Mouse (Mus musculus) pancreas, adult 10 weeks (tissue): Measurements from ENCODE around the gene C1ql1. TPM values are rescaled to one million over a fixed set of nuclear protein-coding genes. Genes with fewer than 3 reads are reported as not detected.

Source experiments
- polyA plus RNA-seq: library from polyadenylated mRNA; stranded (reverse); fragments of 350-450 nt; fragmentation: Illumina TruSeq; extraction: RNeasy Lipid Tissue Mini Kit (QIAGEN cat#74804); gene quantifications from one replicate; pipeline ENCODE4 v1.2.3, GENCODE M21; 2015; ENCODE audit warnings: low read depth, low replicate concordance; ENCODE audit not compliant: insufficient read depth

The C1ql1 gene
- polyA plus RNA-seq, result not detected

DNA sequence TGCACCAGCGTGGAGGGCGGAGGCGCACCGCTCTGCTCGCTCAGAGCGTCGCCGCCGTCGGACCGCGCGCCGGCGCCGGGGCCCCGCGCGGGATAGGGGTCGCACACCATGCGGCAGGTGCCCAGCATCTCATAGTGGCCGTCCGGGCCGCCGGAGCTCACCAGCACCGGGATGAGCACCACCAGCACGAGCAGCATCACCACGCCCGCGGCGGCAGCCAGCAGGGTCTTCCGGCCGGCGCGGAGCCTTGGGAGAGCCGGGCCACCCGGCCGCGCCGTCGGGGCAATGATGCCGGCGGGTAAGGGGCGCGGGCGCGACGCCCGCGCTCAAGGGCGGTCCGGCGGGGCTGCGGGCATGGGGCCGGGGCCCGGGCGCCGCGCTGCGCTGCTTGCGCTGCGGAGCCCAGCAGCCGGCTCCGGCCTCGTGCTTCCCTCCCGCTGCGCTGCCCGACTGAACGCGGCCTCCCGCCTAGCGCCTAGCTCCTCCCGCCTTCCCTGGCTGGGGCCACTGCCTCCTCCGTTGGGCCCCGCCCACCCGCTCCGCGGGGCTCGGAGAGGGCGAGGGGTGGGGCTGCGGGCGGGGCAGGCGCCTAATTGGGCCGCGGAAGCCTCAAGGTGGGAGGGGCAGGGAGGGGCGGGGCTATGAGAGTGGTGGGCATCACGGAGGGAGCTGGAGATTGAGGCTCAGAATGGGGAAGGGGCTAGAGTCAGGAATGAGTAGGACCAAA is at the start of gene C1ql1:
Gene C1ql1, minus strand, starts transcription at position 424 of the 727 bp plus-strand sequence.

DNA sequence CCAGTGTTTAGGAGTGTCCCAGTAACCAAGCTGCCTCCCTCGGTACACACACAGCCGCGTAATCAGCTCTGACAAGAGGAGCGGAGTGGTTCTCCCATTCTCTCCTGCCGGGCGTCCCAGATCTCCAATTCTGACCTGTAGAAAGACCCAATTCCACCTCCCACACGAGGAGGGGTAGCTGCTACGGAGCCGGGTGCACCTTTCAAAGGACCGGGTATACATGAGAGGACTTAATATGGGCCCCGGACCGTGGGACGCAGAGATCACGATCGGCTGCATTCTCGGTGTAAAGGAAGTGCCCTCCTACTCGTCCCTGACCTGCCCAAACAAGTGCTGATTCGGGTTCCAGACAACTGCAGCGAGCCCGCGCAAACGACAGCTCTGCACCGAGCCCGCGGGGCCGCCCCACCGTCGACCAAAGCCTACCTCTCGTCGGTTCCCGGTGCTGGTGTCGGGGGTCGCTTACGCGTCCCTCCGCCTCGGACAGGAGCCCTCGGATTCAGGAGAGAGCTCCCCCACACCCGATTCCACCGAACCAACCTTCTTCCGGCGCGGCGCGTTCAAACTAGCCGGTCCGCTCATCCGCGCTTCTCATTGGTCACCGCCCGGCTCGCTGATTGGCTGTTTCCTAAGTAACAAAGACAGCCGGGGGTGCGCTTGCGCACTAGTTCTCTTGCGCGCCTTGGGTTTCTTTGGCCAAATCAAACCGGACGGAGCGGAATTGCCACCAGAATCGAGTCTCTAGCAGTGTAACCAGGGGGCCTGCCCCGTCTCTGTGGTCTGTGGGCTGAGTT is 21.7 kb downstream of the C1ql1 start, which contains the start of gene Kif18b:
Gene Kif18b, minus strand, starts transcription at position 568 of the 794 bp plus-strand sequence.

DNA sequence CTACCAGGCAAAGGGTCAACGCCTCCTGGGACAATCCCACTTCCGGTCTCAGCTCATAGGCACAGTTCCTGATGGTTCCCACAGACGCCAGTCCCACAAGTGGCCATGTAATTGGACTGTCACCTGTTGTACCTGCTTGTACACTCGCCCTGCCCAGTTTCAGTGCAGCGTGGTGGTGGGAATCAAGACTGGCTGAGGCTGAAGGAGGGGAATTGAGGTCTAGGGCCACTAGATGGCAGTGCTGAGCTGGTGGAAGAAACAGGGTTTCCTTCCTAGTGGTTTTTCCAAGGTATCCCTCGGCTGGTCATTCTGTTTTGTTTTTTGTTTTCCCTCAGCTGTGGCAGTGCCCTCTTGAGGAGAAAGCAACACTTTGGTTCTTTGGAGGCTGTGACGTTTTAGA is 45.7 kb downstream of the C1ql1 start, which contains the start of gene Gfap:
Gene Gfap, minus strand, starts transcription at position 150 of the 400 bp plus-strand sequence.

Other genes with a start within 250 kb of the C1ql1 start
- 4.7 TPM for gene Ccdc43, start 248.9 kb downstream of the C1ql1 start, polyA plus RNA-seq
- gene Adam11, start 185.2 kb downstream of the C1ql1 start, polyA plus RNA-seq, result 2.2 TPM
- gene Gjc1, start 127.0 kb downstream of the C1ql1 start, polyA plus RNA-seq, result 3.2 TPM
- gene Higd1b, start 110.8 kb downstream of the C1ql1 start, polyA plus RNA-seq, result 4.0 TPM
- gene Eftud2, start 65.7 kb downstream of the C1ql1 start, polyA plus RNA-seq, result 18.6 TPM
- not detected for gene Ccdc103, start 65.5 kb downstream of the C1ql1 start, polyA plus RNA-seq
- not detected for gene Fam187a, start 61.5 kb downstream of the C1ql1 start, polyA plus RNA-seq
- gene Gfap, start 45.8 kb downstream of the C1ql1 start, polyA plus RNA-seq, result not detected
- not detected for gene Kif18b, start 21.6 kb downstream of the C1ql1 start, polyA plus RNA-seq
- gene Nmt1, start 81.5 kb upstream of the C1ql1 start, polyA plus RNA-seq, result 7.1 TPM
- 9.6 TPM for gene Dcakd, start 81.6 kb upstream of the C1ql1 start, polyA plus RNA-seq
- gene Plcd3, start 155.0 kb upstream of the C1ql1 start, polyA plus RNA-seq, result 5.5 TPM
- 23.8 TPM for gene Acbd4, start 155.0 kb upstream of the C1ql1 start, polyA plus RNA-seq
- 6.8 TPM for gene Hexim1, start 169.5 kb upstream of the C1ql1 start, polyA plus RNA-seq
- gene Hexim2, start 185.7 kb upstream of the C1ql1 start, polyA plus RNA-seq, result 2.3 TPM
- 2.7 TPM for gene Fmnl1, start 224.4 kb upstream of the C1ql1 start, polyA plus RNA-seq